Mouse (Mus musculus): ENCODE data around the gene BC051142. TPM values are rescaled to one million over a fixed set of nuclear protein-coding genes. Genes with fewer than 3 reads are reported as not detected.
"Not testable (repeated sequence)": the region's sequence is repeated elsewhere in the genome, so short reads cannot be mapped to it uniquely, and the experiment has no call there.

The BC051142 gene
- total RNA-seq, 1 experiment from 2014 or later, result 12.5 TPM

- ATAC-seq (ENCODE audit: extremely low read depth, insufficient number of reproducible peaks, low FRiP score, poor library complexity, severe bottlenecking), result no peak
Measured at GRCm38 (mm10) chr17:34392321-34392720, 6.3 kb upstream of the BC051142 start.

GRCm38 (mm10) chr17:34397357-34397756 lies 1.3 kb upstream of the BC051142 start:
- ATAC-seq (ENCODE audit: extremely low read depth, insufficient number of reproducible peaks, low FRiP score, poor library complexity, severe bottlenecking), result no peak

GRCm38 (mm10) chr17:34398058-34398710 lies 436 bp upstream of the BC051142 start:
- ATAC-seq (ENCODE audit: extremely low read depth, insufficient number of reproducible peaks, low FRiP score, poor library complexity, severe bottlenecking), result peak; percentile 78

- no peak for ATAC-seq (ENCODE audit: extremely low read depth, insufficient number of reproducible peaks, low FRiP score, poor library complexity, severe bottlenecking)
Measured at GRCm38 (mm10) chr17:34399394-34399715, 735 bp downstream of the BC051142 start.

- ATAC-seq (ENCODE audit: extremely low read depth, insufficient number of reproducible peaks, low FRiP score, poor library complexity, severe bottlenecking), result peak; percentile 97
Measured at GRCm38 (mm10) chr17:34411117-34411516, 12.5 kb downstream of the BC051142 start.

GRCm38 (mm10) chr17:34420014-34420413 lies 21.4 kb downstream of the BC051142 start:
- ATAC-seq (ENCODE audit: extremely low read depth, insufficient number of reproducible peaks, low FRiP score, poor library complexity, severe bottlenecking), result peak; percentile 80

GRCm38 (mm10) chr17:34427597-34427996 lies 29.0 kb downstream of the BC051142 start:
- ATAC-seq (ENCODE audit: extremely low read depth, insufficient number of reproducible peaks, low FRiP score, poor library complexity, severe bottlenecking), result no peak

- no peak for ATAC-seq (ENCODE audit: extremely low read depth, insufficient number of reproducible peaks, low FRiP score, poor library complexity, severe bottlenecking)
Measured at GRCm38 (mm10) chr17:34437120-34437519, 38.5 kb downstream of the BC051142 start.

- ATAC-seq (ENCODE audit: extremely low read depth, insufficient number of reproducible peaks, low FRiP score, poor library complexity, severe bottlenecking), result 0 out of 2 replicates have a peak, but pooled peaks have one; percentile 9
Measured at GRCm38 (mm10) chr17:34437606-34438005, 39.0 kb downstream of the BC051142 start.

GRCm38 (mm10) chr17:34438588-34438987 lies 40.0 kb downstream of the BC051142 start:
- ATAC-seq (ENCODE audit: extremely low read depth, insufficient number of reproducible peaks, low FRiP score, poor library complexity, severe bottlenecking), result no peak

GRCm38 (mm10) chr17:34439795-34440194 lies 41.2 kb downstream of the BC051142 start:
- ATAC-seq (ENCODE audit: extremely low read depth, insufficient number of reproducible peaks, low FRiP score, poor library complexity, severe bottlenecking), result no peak

- ATAC-seq (ENCODE audit: extremely low read depth, insufficient number of reproducible peaks, low FRiP score, poor library complexity, severe bottlenecking), result no peak
Measured at GRCm38 (mm10) chr17:34441990-34442389, 43.4 kb downstream of the BC051142 start.

GRCm38 (mm10) chr17:34448473-34449041 lies 49.9 kb downstream of the BC051142 start:
- no peak for ATAC-seq (ENCODE audit: extremely low read depth, insufficient number of reproducible peaks, low FRiP score, poor library complexity, severe bottlenecking)

GRCm38 (mm10) chr17:34457668-34458067 lies 59.0 kb downstream of the BC051142 start:
- no peak for ATAC-seq (ENCODE audit: extremely low read depth, insufficient number of reproducible peaks, low FRiP score, poor library complexity, severe bottlenecking)

GRCm38 (mm10) chr17:34459255-34459654 lies 60.6 kb downstream of the BC051142 start:
- ATAC-seq (ENCODE audit: extremely low read depth, insufficient number of reproducible peaks, low FRiP score, poor library complexity, severe bottlenecking), result no peak

GRCm38 (mm10) chr17:34465906-34466305 lies 67.3 kb downstream of the BC051142 start:
- not testable (repeated sequence) for ATAC-seq (ENCODE audit: extremely low read depth, insufficient number of reproducible peaks, low FRiP score, poor library complexity, severe bottlenecking)

- ATAC-seq (ENCODE audit: extremely low read depth, insufficient number of reproducible peaks, low FRiP score, poor library complexity, severe bottlenecking), result no peak
Measured at GRCm38 (mm10) chr17:34470491-34470890, 71.9 kb downstream of the BC051142 start.

GRCm38 (mm10) chr17:34475060-34475459 lies 76.4 kb downstream of the BC051142 start:
- no peak for ATAC-seq (ENCODE audit: extremely low read depth, insufficient number of reproducible peaks, low FRiP score, poor library complexity, severe bottlenecking)

- no peak for ATAC-seq (ENCODE audit: extremely low read depth, insufficient number of reproducible peaks, low FRiP score, poor library complexity, severe bottlenecking)
Measured at GRCm38 (mm10) chr17:34476427-34476826, 77.8 kb downstream of the BC051142 start.

GRCm38 (mm10) chr17:34477238-34478013 lies 78.8 kb downstream of the BC051142 start, which contains the start of gene Btnl4:
Gene Btnl4, minus strand, starts transcription at chr17:34477318.
- ATAC-seq (ENCODE audit: extremely low read depth, insufficient number of reproducible peaks, low FRiP score, poor library complexity, severe bottlenecking), result not testable (repeated sequence)
